Mouse (Mus musculus) G1E (cell line): Measurements from ENCODE around the gene Repin1.

Experiments
- CTCF ChIP-seq: IDR thresholded peaks from 2 replicates; pipeline ENCODE4 v1.5.1; 2012; ENCODE audit warnings: low read depth, low read length, inconsistent platforms, mixed read lengths
- GATA2 ChIP-seq: IDR thresholded peaks from 2 replicates; pipeline ENCODE4 v1.6.1; 2012; ENCODE audit warnings: low read depth, low read length, inconsistent platforms, borderline replicate concordance
- POLR2AphosphoS5 ChIP-seq: IDR thresholded peaks from 2 replicates; pipeline ENCODE4 v1.6.1; 2012; ENCODE audit warnings: low read depth, low read length, inconsistent platforms; ENCODE audit not compliant: insufficient replicate concordance
- TAL1 ChIP-seq: conservative IDR thresholded peaks from 2 replicates; pipeline ENCODE4 v1.6.1; 2012; ENCODE audit warnings: low read depth, low read length, inconsistent platforms, mixed read lengths

- TF ChIP-seq CTCF = no peak
- no peak for TF ChIP-seq GATA2
- no peak for TF ChIP-seq POLR2AphosphoS5
- TF ChIP-seq TAL1 = no peak
These were observed 42.8 kb downstream of the Repin1 start for GRCm38 (mm10) chr6:48636515-48636914.
